Mouse (Mus musculus) liver, postnatal 0 days (tissue): ENCODE measurements around the gene Inpp4b. TPM values are rescaled to one million over a fixed set of nuclear protein-coding genes. Genes with fewer than 3 reads are reported as not detected.

ENCODE experiments used
- ATAC-seq: fragments of 200-750 bp; cut with Nextera tagmentation; 2 replicates; pipeline ENCODE4 v1.8.0; 2017; ENCODE audit warnings: mild to moderate bottlenecking, moderate library complexity
- DNase-seq: peaks from one replicate; pipeline ENCODE4 v3.0.0-alpha.2; 2016
- H3K27ac ChIP-seq: fragments of 300-500 bp; sonication (generic); 2 replicates; pipeline ENCODE4 v1.5.1; 2014; ENCODE audit warnings: antibody characterized with exemption, moderate library complexity, mild to moderate bottlenecking, low read depth
- H3K27me3 ChIP-seq: fragments of 300-500 bp; sonication (generic); 2 replicates; pipeline ENCODE4 v1.6.1; 2014; ENCODE audit warnings: low read length, control low read depth, mixed read lengths; ENCODE audit not compliant: insufficient read depth
- H3K36me3 ChIP-seq: fragments of 300-500 bp; sonication (generic); replicated peaks from 2 replicates; pipeline ENCODE4 v1.6.1; 2014; ENCODE audit warnings: mild to moderate bottlenecking, control low read depth, low read length, moderate library complexity, mixed read lengths; ENCODE audit not compliant: insufficient read depth
- H3K4me1 ChIP-seq: fragments of 300-500 bp; sonication (generic); 2 replicates; pipeline ENCODE4 v1.6.1; 2014; ENCODE audit warnings: antibody characterized with exemption, mild to moderate bottlenecking, control low read depth; ENCODE audit not compliant: insufficient read depth
- H3K4me2 ChIP-seq: fragments of 300-500 bp; sonication (generic); 2 replicates; pipeline ENCODE4 v1.6.1; 2014; ENCODE audit warnings: low read depth, mild to moderate bottlenecking, low read length, moderate library complexity, mixed read lengths
- H3K4me3 ChIP-seq: fragments of 300-500 bp; sonication (generic); 2 replicates; pipeline ENCODE4 v1.5.1; 2014; ENCODE audit warnings: low read depth, low read length
- H3K9ac ChIP-seq: fragments of 300-500 bp; sonication (generic); replicated peaks from 2 replicates; pipeline ENCODE4 v1.6.1; 2014; ENCODE audit warnings: mild to moderate bottlenecking, moderate library complexity
- H3K9me3 ChIP-seq: fragments of 300-500 bp; sonication (generic); 2 replicates; pipeline ENCODE4 v1.6.1; 2016; ENCODE audit warnings: mild to moderate bottlenecking, control low read depth, low read length, mixed read lengths
- CTCF ChIP-seq: sonication (generic); IDR thresholded peaks from 2 replicates; pipeline ENCODE4 v1.5.1; 2016; ENCODE audit warnings: antibody characterized with exemption, low read depth
- EP300 ChIP-seq: IDR thresholded peaks from 2 replicates; pipeline ENCODE4 v1.6.1; 2016; ENCODE audit warnings: antibody characterized with exemption, low read depth, mild to moderate bottlenecking
- WGBS: fragments of 180-500 bp; shearing (Covaris S2); extraction: QIAGEN DNeasy Blood & Tissue Kit; methylation state at CpG from one replicate; pipeline ENCODE4 v1.1.7; 2014; ENCODE audit not compliant: insufficient replicate concordance; 5-methylcytosine and 5-hydroxymethylcytosine counted together
- polyA plus RNA-seq: library from polyadenylated mRNA; unstranded; fragments of >200 nt; fragmentation: Nextera tagmentation; extraction: Ambion mirVana; gene quantifications from 2 replicates; pipeline ENCODE4 v1.2.1, GENCODE M21; 2015

Inpp4b gene
- polyA plus RNA-seq, 1 experiment from 2014 or later, result 0.82 TPM

DNA sequence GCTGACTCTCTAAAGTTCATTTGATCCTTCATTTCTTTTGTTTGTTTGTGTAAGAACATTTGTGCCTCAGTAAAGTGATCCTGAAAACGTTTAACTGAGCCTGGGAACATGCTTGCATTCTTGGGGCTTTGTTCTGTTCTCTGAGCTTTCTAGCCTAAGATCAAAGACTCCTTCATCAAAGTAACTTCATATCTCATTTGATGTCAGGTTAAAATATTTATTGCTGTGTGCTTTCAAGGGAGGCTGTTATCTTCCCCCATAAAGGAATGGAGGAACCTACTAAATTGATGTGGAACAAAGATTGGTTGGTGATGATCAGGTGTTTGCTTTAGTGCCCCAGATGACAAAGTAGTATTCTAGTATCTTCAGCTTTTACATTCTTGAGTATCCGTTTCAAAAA lies 352.5 kb downstream of the Inpp4b start:
- Histone ChIP-seq H3K27ac (no peak overlapping the region), H3K27me3 (no peaks in the 10 kb centered on the region), H3K4me3 (no peak overlapping the region), H3K36me3 (no peaks in the 10 kb centered on the region), H3K9ac (no peak overlapping the region), H3K4me2 (no peak overlapping the region), H3K9me3 (no peaks in the 10 kb centered on the region), H3K4me1 (no peaks in the 10 kb centered on the region)
- TF ChIP-seq EP300, result no peak
- TF ChIP-seq CTCF, result no peak
- no peak for DNase-seq
- no peak for ATAC-seq
- WGBS, result 37% methylated on average over 2 of the region's 2 CpGs

GRCm38 (mm10) chr8:81702038-81702437 lies 359.7 kb downstream of the Inpp4b start:
- Histone ChIP-seq H3K4me3 (no peak overlapping the region), H3K9me3 (no peaks in the 10 kb centered on the region), H3K4me1 (no peaks in the 10 kb centered on the region), H3K9ac (no peak overlapping the region), H3K27me3 (no peaks in the 10 kb centered on the region), H3K4me2 (no peak overlapping the region), H3K27ac (no peak overlapping the region), H3K36me3 (no peaks in the 10 kb centered on the region)
- no peak for ATAC-seq
- WGBS, result 57% methylated on average over 1 of the region's 1 CpGs
- TF ChIP-seq CTCF (no peak), EP300 (no peak)
- no peak for DNase-seq

- H3K4me1 ChIP-seq, result no peaks in the 10 kb centered on the region
- no peaks in the 10 kb centered on the region for H3K36me3 ChIP-seq
- no peak overlapping the region for H3K9ac ChIP-seq
- DNase-seq (no peak), ATAC-seq (no peak)
- H3K27me3 ChIP-seq, result no peaks in the 10 kb centered on the region
- TF ChIP-seq EP300 (no peak), CTCF (no peak)
- no peak overlapping the region for H3K4me2 ChIP-seq
- H3K27ac ChIP-seq, result no peak overlapping the region
- no peaks in the 10 kb centered on the region for H3K9me3 ChIP-seq
- no peak overlapping the region for H3K4me3 ChIP-seq
- WGBS, result 59% methylated on average over 3 of the region's 3 CpGs
Observed at GRCm38 (mm10) chr8:81703571-81704365, 361.4 kb downstream of the Inpp4b start.

DNA sequence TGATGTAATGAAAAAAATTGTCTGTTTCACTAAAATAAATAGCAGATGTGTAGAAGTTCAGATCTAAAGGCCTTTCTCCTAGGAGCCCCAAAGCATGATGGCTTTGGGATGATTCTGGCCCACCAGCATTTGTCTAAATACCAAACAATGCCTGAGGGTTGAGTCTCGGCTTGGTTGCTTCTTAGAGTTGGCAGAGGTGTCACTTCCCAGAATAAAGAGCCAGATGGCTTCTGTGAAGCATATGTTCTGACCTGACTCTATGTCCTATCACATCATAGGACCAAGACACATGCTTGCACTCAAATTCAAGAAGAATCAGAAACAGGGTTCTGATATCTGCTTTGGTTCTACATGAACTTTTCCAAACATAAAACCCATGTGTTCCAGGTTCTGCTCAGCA lies 365.1 kb downstream of the Inpp4b start:
- Histone ChIP-seq H3K4me2 (no peak overlapping the region), H3K27ac (no peak overlapping the region), H3K4me1 (no peaks in the 10 kb centered on the region), H3K9me3 (no peaks in the 10 kb centered on the region), H3K27me3 (no peaks in the 10 kb centered on the region), H3K36me3 (no peaks in the 10 kb centered on the region), H3K4me3 (no peak overlapping the region), H3K9ac (no peak overlapping the region)
- 44% methylated on average over 1 of the region's 1 CpGs for WGBS
- DNase-seq, result no peak
- ATAC-seq, result no peak
- TF ChIP-seq EP300 (no peak), CTCF (no peak)

DNA sequence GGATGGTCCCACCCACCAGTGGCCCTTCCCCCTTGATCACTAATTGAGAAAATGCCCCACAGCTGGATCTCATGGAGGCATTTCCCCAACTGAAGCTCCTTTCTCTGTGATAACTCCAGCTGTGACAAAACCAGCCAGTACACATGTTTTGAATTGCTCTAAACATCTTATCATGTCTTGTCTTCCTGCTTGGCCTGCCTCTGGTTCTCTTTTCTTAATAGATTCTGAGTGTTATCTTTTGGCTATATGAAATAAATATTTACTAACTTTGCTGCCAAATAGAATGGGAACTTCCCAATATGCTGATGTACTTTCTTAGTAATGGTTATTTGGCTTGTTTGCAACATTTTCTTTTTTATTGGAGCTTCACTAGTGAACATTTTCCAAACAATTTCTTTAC lies 389.0 kb downstream of the Inpp4b start:
- no peak overlapping the region for H3K27ac ChIP-seq
- no peak overlapping the region for H3K4me3 ChIP-seq
- DNase-seq (no peak), ATAC-seq (no peak)
- H3K27me3 ChIP-seq, result no peaks in the 10 kb centered on the region
- no peaks in the 10 kb centered on the region for H3K36me3 ChIP-seq
- no peaks in the 10 kb centered on the region for H3K4me1 ChIP-seq
- TF ChIP-seq EP300 (no peak), CTCF (no peak)
- H3K4me2 ChIP-seq, result no peak overlapping the region
- H3K9me3 ChIP-seq, result no peaks in the 10 kb centered on the region
- H3K9ac ChIP-seq, result no peak overlapping the region

DNA sequence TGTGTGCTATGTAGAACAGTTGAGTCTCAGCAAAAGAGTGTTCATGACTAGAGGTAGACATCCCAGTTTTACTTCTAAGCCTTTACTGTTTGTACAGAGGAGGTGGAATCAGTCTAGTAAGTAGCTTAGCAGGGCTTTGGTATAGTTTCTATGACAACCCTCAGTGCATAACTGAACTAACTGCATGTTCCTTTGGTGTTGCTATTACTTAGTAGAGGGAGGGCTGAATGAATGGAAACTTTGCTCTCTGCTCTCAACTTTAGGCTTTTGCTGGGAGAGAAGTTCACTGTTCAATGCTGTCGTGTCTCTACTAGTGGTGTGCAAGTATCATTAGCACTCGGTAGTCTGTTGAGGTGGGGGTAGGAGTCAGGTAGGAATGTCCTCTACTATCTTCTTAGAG lies 393.3 kb downstream of the Inpp4b start:
- H3K4me3 ChIP-seq, result no peak overlapping the region
- TF ChIP-seq EP300 (no peak), CTCF (no peak)
- no peaks in the 10 kb centered on the region for H3K4me1 ChIP-seq
- no peaks in the 10 kb centered on the region for H3K9me3 ChIP-seq
- DNase-seq (no peak), ATAC-seq (no peak)
- no peak overlapping the region for H3K4me2 ChIP-seq
- H3K27me3 ChIP-seq, result no peaks in the 10 kb centered on the region
- WGBS, result 72% methylated on average over 2 of the region's 2 CpGs
- H3K36me3 ChIP-seq, result no peaks in the 10 kb centered on the region
- no peak overlapping the region for H3K9ac ChIP-seq
- no peak overlapping the region for H3K27ac ChIP-seq
